Mouse (Mus musculus): ENCODE measurements at regions not wholly inside any gene's neighbourhood (a gene's known extent, or its start where the extent isn't known, plus 50 kb on each side); places are given as distances from the start of the nearest gene placed in this dataset.

- H3K4me1 ChIP-seq (replicated peaks), result no peaks in the 10 kb centered on the region
- no peak overlapping the region for H3K4me3 ChIP-seq
- no peak overlapping the region for H3K27ac ChIP-seq
- no peak overlapping the region for H3K9ac ChIP-seq
- no peaks in the 10 kb centered on the region for H3K9me3 ChIP-seq (replicated peaks)
- no peak for ATAC-seq (replicated peaks; ENCODE audit: insufficient number of reproducible peaks, insufficient read depth, low FRiP score, low read depth)
- no peaks in the 10 kb centered on the region for H3K36me3 ChIP-seq
- H3K27me3 ChIP-seq, result no peaks in the 10 kb centered on the region
- H3K4me2 ChIP-seq, result no peak overlapping the region
These were observed 68.1 kb downstream of the Cenpw start for GRCm38 (mm10) chr10:30132243-30132642.

- H3K27ac ChIP-seq, result no peak overlapping the region
- no peaks in the 10 kb centered on the region for H3K4me1 ChIP-seq (replicated peaks)
- no peak overlapping the region for H3K9ac ChIP-seq
- no peaks in the 10 kb centered on the region for H3K36me3 ChIP-seq
- no peak overlapping the region for H3K4me3 ChIP-seq
- H3K27me3 ChIP-seq, result no peaks in the 10 kb centered on the region
- H3K9me3 ChIP-seq (replicated peaks), result no peaks in the 10 kb centered on the region
- no peak for ATAC-seq (replicated peaks; ENCODE audit: insufficient number of reproducible peaks, insufficient read depth, low FRiP score, low read depth)
- WGBS, result 58% methylated on average over 3 of the region's 3 CpGs
- H3K4me2 ChIP-seq, result no peak overlapping the region
These were observed 90.0 kb downstream of the Cenpw start for GRCm38 (mm10) chr10:30110341-30110740.

GRCm38 (mm10) chr10:30102443-30102842 is 97.9 kb downstream of the Cenpw start:
- ATAC-seq (replicated peaks; ENCODE audit: insufficient number of reproducible peaks, insufficient read depth, low FRiP score, low read depth), result no peak
- no peaks in the 10 kb centered on the region for H3K9me3 ChIP-seq (replicated peaks)
- H3K4me1 ChIP-seq (replicated peaks), result no peaks in the 10 kb centered on the region

DNA sequence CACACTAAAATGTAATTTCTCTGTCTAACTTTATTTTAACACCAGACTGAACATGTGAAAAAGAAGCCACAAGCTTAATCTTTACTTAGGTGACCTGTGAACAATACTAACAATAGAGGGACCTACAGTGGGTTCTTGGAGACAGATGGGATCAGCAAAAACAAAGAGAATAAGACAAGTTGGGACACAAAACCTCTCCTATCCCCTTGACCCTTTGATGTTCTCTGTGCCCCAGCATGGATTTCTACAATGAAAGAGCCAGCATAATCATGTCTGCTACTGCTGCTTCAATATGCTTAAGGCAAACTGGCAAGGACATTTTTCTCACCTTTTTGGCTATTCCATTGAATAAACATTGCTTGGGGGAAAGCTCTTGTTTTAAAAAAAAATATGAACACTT is 105.8 kb downstream of the Cenpw start:
- Histone ChIP-seq H3K36me3 (no peaks in the 10 kb centered on the region), H3K27ac (no peak overlapping the region), H3K9ac (no peak overlapping the region), H3K4me1 (replicated peaks) (no peaks in the 10 kb centered on the region), H3K9me3 (replicated peaks) (no peaks in the 10 kb centered on the region), H3K27me3 (no peaks in the 10 kb centered on the region), H3K4me2 (no peak overlapping the region), H3K4me3 (no peak overlapping the region)
- ATAC-seq (replicated peaks; ENCODE audit: insufficient number of reproducible peaks, insufficient read depth, low FRiP score, low read depth), result no peak

More at GRCm38 (mm10) chr10:30102443-30102842, 97.9 kb downstream of the Cenpw start:
- Histone ChIP-seq H3K27me3 (no peaks in the 10 kb centered on the region), H3K36me3 (no peaks in the 10 kb centered on the region), H3K27ac (no peak overlapping the region), H3K4me2 (no peak overlapping the region), H3K4me3 (no peak overlapping the region), H3K9ac (no peak overlapping the region)

DNA sequence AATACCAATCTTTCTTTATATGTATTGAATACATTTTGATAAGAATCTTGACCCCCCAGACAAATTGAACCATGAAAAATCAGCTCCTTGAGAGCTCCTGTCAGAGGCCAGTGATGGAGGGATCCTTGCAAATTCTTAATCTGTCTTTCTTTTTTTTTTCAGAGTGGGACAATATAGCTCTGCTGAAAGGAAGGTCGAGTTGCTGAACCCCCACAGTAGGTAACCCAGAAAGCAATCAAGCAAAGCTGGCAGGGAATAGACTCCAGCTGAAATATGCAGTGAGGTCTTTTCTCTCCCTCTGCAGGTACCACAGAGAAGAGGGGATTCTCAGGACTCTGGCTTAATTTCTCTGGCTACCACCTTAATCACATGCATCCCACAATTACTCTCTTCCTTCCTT is 108.8 kb downstream of the Cenpw start:
- H3K4me1 ChIP-seq (replicated peaks), result no peaks in the 10 kb centered on the region
- no peak overlapping the region for H3K4me3 ChIP-seq
- no peaks in the 10 kb centered on the region for H3K36me3 ChIP-seq
- H3K27me3 ChIP-seq, result no peaks in the 10 kb centered on the region
- H3K27ac ChIP-seq, result no peak overlapping the region
- no peak for ATAC-seq (replicated peaks; ENCODE audit: insufficient number of reproducible peaks, insufficient read depth, low FRiP score, low read depth)
- WGBS, result 5% methylated on average over 1 of the region's 1 CpGs
- no peaks in the 10 kb centered on the region for H3K9me3 ChIP-seq (replicated peaks)
- H3K4me2 ChIP-seq, result no peak overlapping the region
- no peak overlapping the region for H3K9ac ChIP-seq

GRCm38 (mm10) chr10:30089406-30089805 is 111.0 kb downstream of the Cenpw start:
- 0 out of 2 replicates have a peak, but pooled peaks have one; percentile 35 for ATAC-seq (replicated peaks; ENCODE audit: insufficient number of reproducible peaks, insufficient read depth, low FRiP score, low read depth)
- no peak overlapping the region for H3K4me3 ChIP-seq
- no peaks in the 10 kb centered on the region for H3K4me1 ChIP-seq (replicated peaks)
- H3K27ac ChIP-seq, result no peak overlapping the region
- no peak overlapping the region for H3K4me2 ChIP-seq
- H3K27me3 ChIP-seq, result no peaks in the 10 kb centered on the region
- no peaks in the 10 kb centered on the region for H3K9me3 ChIP-seq (replicated peaks)
- 31% methylated on average over 7 of the region's 7 CpGs for WGBS
- no peak overlapping the region for H3K9ac ChIP-seq
- H3K36me3 ChIP-seq, result no peaks in the 10 kb centered on the region

DNA sequence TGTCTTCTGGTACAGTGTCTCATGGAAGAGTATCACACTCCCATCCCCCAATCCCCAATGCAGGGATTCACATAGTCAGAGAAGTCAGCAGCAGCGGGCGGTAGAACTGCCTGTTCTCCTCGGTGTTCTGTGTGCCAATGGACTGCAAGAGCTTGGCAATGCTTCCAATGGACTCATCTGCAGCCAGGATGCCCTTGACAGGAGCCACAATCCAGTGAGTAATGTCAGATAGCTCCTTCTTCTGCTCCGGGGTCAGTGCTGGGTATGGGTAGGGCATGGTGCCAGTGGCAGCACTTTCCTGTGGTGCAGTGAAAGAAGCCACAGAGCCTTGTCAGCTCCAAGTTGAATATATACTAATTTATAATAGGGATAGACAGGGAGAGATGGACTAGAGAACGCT is 115.3 kb downstream of the Cenpw start:
- H3K36me3 ChIP-seq, result no peaks in the 10 kb centered on the region
- no peaks in the 10 kb centered on the region for H3K27me3 ChIP-seq
- H3K9me3 ChIP-seq (replicated peaks), result no peaks in the 10 kb centered on the region
- WGBS, result 80% methylated on average over 5 of the region's 5 CpGs
- H3K27ac ChIP-seq, result no peak overlapping the region
- H3K4me3 ChIP-seq, result no peak overlapping the region
- H3K4me2 ChIP-seq, result no peak overlapping the region
- no peak for ATAC-seq (replicated peaks; ENCODE audit: insufficient number of reproducible peaks, insufficient read depth, low FRiP score, low read depth)
- no peak overlapping the region for H3K9ac ChIP-seq
- H3K4me1 ChIP-seq (replicated peaks), result no peaks in the 10 kb centered on the region

DNA sequence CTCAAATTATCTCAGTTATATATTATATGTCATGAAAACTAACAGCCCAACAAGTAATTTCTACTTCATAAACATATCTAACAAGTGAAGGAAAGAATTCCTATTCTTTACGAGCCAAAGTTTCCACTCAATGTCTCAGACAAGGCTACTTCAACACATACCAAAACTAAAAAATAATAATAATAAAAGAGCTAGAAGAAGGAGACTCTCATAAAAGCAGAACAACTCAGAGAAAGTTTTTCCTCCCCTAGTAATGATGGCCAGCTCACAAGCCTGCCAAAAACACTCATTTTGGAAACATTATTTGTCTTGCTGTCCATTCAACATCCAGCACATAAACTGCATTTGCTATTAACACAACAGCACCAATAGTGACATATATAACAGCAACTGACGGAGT is 133.7 kb downstream of the Cenpw start:
- H3K27me3 ChIP-seq, result no peaks in the 10 kb centered on the region
- H3K36me3 ChIP-seq, result no peaks in the 10 kb centered on the region
- no peak for ATAC-seq (replicated peaks; ENCODE audit: insufficient number of reproducible peaks, insufficient read depth, low FRiP score, low read depth)
- WGBS, result 57% methylated on average over 2 of the region's 2 CpGs
- H3K9me3 ChIP-seq (replicated peaks), result no peaks in the 10 kb centered on the region
- no peak overlapping the region for H3K9ac ChIP-seq
- H3K27ac ChIP-seq, result no peak overlapping the region
- no peaks in the 10 kb centered on the region for H3K4me1 ChIP-seq (replicated peaks)
- no peak overlapping the region for H3K4me2 ChIP-seq
- no peak overlapping the region for H3K4me3 ChIP-seq

- ATAC-seq (replicated peaks; ENCODE audit: insufficient number of reproducible peaks, insufficient read depth, low FRiP score, low read depth), result no peak
- Histone ChIP-seq H3K4me3 (no peak overlapping the region), H3K9ac (no peak overlapping the region), H3K36me3 (no peaks in the 10 kb centered on the region), H3K4me2 (no peak overlapping the region), H3K27ac (no peak overlapping the region), H3K4me1 (replicated peaks) (no peaks in the 10 kb centered on the region), H3K27me3 (no peaks in the 10 kb centered on the region), H3K9me3 (replicated peaks) (no peaks in the 10 kb centered on the region)
- WGBS, result 58% methylated on average over 4 of the region's 4 CpGs
These were observed 169.7 kb downstream of the Cenpw start for GRCm38 (mm10) chr10:30030621-30031020.

DNA sequence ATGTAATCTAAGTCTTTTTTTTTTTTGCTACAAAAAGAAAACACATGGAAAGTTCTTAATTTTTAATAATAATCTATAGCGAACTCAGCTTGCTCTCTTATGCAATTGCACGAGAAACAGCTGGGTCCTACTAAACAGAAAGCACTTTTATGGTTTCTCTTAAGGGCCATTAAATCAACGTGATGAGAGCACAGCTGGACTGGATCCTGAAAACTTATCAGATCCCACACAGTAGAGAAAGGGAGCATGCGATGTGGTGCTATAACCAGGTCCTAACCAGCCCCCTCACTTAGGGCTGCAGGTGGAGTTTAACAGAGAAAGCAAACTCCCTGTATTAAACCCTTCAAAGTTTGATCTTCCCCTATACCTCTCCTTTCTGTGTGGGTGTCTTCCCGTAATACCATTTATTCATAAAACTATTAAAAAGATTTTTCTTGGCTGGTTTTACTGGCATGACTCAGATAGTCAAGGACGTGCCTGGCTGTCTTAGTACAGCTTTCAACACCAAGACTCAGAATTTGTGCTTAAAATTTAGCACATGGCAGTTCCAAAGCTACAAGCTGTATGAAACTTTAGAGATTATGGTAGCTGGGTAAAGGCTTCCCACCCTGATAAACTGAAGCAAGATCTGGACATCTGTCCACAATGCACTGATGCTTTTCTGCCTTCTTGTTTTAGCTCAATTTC is 197.3 kb downstream of the Cenpw start:
- no peak overlapping the region for H3K4me2 ChIP-seq
- H3K4me1 ChIP-seq (replicated peaks), result no peaks in the 10 kb centered on the region
- 62% methylated on average over 6 of the region's 6 CpGs for WGBS
- H3K9ac ChIP-seq, result no peak overlapping the region
- no peak; the same call in 1 of the 2 replicates for ATAC-seq (replicated peaks; ENCODE audit: insufficient number of reproducible peaks, insufficient read depth, low FRiP score, low read depth)
- no peaks in the 10 kb centered on the region for H3K9me3 ChIP-seq (replicated peaks)
- no peak overlapping the region for H3K27ac ChIP-seq
- H3K36me3 ChIP-seq, result no peaks in the 10 kb centered on the region
- no peaks in the 10 kb centered on the region for H3K27me3 ChIP-seq
- no peak overlapping the region for H3K4me3 ChIP-seq

GRCm38 (mm10) chr10:30000836-30001235 is 199.5 kb downstream of the Cenpw start:
- H3K9ac ChIP-seq, result no peak overlapping the region
- ATAC-seq (replicated peaks; ENCODE audit: insufficient number of reproducible peaks, insufficient read depth, low FRiP score, low read depth), result no peak
- no peaks in the 10 kb centered on the region for H3K4me1 ChIP-seq (replicated peaks)
- H3K4me3 ChIP-seq, result no peak overlapping the region
- no peaks in the 10 kb centered on the region for H3K27me3 ChIP-seq
- no peaks in the 10 kb centered on the region for H3K36me3 ChIP-seq
- 80% methylated on average over 2 of the region's 2 CpGs for WGBS
- no peaks in the 10 kb centered on the region for H3K9me3 ChIP-seq (replicated peaks)
- H3K4me2 ChIP-seq, result no peak overlapping the region
- H3K27ac ChIP-seq, result no peak overlapping the region

GRCm38 (mm10) chr10:29981539-29981938 is 218.8 kb downstream of the Cenpw start:
- ATAC-seq (replicated peaks; ENCODE audit: insufficient number of reproducible peaks, insufficient read depth, low FRiP score, low read depth), result no peak
- no peaks in the 10 kb centered on the region for H3K36me3 ChIP-seq
- 63% methylated on average over 2 of the region's 2 CpGs for WGBS
- H3K27me3 ChIP-seq, result no peaks in the 10 kb centered on the region
- H3K4me2 ChIP-seq, result no peak overlapping the region
- no peak overlapping the region for H3K27ac ChIP-seq
- no peaks in the 10 kb centered on the region for H3K9me3 ChIP-seq (replicated peaks)
- H3K4me3 ChIP-seq, result no peak overlapping the region
- H3K9ac ChIP-seq, result no peak overlapping the region
- H3K4me1 ChIP-seq (replicated peaks), result no peaks in the 10 kb centered on the region

Measured in heart, embryonic 15.5 days (tissue).